Mouse (Mus musculus): Measurements from ENCODE around the gene 2200002J24Rik. TPM values are rescaled to one million over a fixed set of nuclear protein-coding genes. Genes with fewer than 3 reads are reported as not detected.
A peak's percentile ranks its signal among the peaks of the same experiment; 100 is the strongest.

The 2200002J24Rik gene
- not detected for total RNA-seq (2021)
- long read RNA-seq, experiment 1, result 0 reads
- long read RNA-seq, experiment 2, result 0 reads

GRCm38 (mm10) chr7:30698589-30698988, at the start of gene 2200002J24Rik:
Gene 2200002J24Rik (plus strand): TSS chr7:30698926.
- no peak for DNase-seq (ENCODE audit: low spot score in 2 of 2)

GRCm38 (mm10) chr7:30649591-30650540, 48.9 kb upstream of the 2200002J24Rik start, which contains the start of gene Rbm42:
Gene Rbm42 (minus strand): TSS chr7:30650317.
- DNase-seq (ENCODE audit: low spot score in 2 of 2), result peak; percentile 97 to 99

GRCm38 (mm10) chr7:30664529-30665200, 34.1 kb upstream of the 2200002J24Rik start, which contains the start of gene Haus5:
Gene Haus5 (minus strand): TSS chr7:30664994.
- DNase-seq (ENCODE audit: low spot score in 2 of 2), result peak; percentile 88 to 94

GRCm38 (mm10) chr7:30665321-30665720, 33.4 kb upstream of the 2200002J24Rik start:
- peak in 1 of 2 experiments; percentile 12 for DNase-seq (ENCODE audit: low spot score in 2 of 2)

GRCm38 (mm10) chr7:30669229-30669628, 29.5 kb upstream of the 2200002J24Rik start:
- DNase-seq (ENCODE audit: low spot score in 2 of 2), result no peak

- no peak for DNase-seq (ENCODE audit: low spot score in 2 of 2)
These were observed 27.2 kb upstream of the 2200002J24Rik start, which contains the start of gene Pmis2 for GRCm38 (mm10) chr7:30671480-30671879. Gene Pmis2 (minus strand): TSS chr7:30671605.

- peak in 1 of 2 experiments; percentile 25 for DNase-seq (ENCODE audit: low spot score in 2 of 2)
These were observed 20.3 kb upstream of the 2200002J24Rik start for GRCm38 (mm10) chr7:30678263-30678975.

GRCm38 (mm10) chr7:30681897-30682296, 16.8 kb upstream of the 2200002J24Rik start:
- DNase-seq (ENCODE audit: low spot score in 2 of 2), result no peak

GRCm38 (mm10) chr7:30683425-30683824, 15.3 kb upstream of the 2200002J24Rik start:
- DNase-seq (ENCODE audit: low spot score in 2 of 2), result no peak

- no peak for DNase-seq (ENCODE audit: low spot score in 2 of 2)
These were observed 10.4 kb upstream of the 2200002J24Rik start for GRCm38 (mm10) chr7:30688325-30688724.

GRCm38 (mm10) chr7:30698101-30698500, 625 bp upstream of the 2200002J24Rik start:
- DNase-seq (ENCODE audit: low spot score in 2 of 2), result no peak

- no peak for DNase-seq (ENCODE audit: low spot score in 2 of 2)
These were observed 7.6 kb downstream of the 2200002J24Rik start for GRCm38 (mm10) chr7:30706214-30706882.

- no peak for DNase-seq (ENCODE audit: low spot score in 2 of 2)
These were observed 8.7 kb downstream of the 2200002J24Rik start for GRCm38 (mm10) chr7:30707441-30707840.

- DNase-seq (ENCODE audit: low spot score in 2 of 2), result no peak
These were observed 13.2 kb downstream of the 2200002J24Rik start, which contains the start of gene Atp4a for GRCm38 (mm10) chr7:30711942-30712341. Gene Atp4a (plus strand): TSS chr7:30712209.

GRCm38 (mm10) chr7:30717006-30717715, 18.4 kb downstream of the 2200002J24Rik start:
- DNase-seq (ENCODE audit: low spot score in 2 of 2), result peak; percentile 43 to 60

- no peak for DNase-seq (ENCODE audit: low spot score in 2 of 2)
These were observed 19.0 kb downstream of the 2200002J24Rik start for GRCm38 (mm10) chr7:30717716-30718046.

- no peak for DNase-seq (ENCODE audit: low spot score in 2 of 2)
These were observed 20.9 kb downstream of the 2200002J24Rik start for GRCm38 (mm10) chr7:30719669-30720068.

GRCm38 (mm10) chr7:30721286-30721685, 22.6 kb downstream of the 2200002J24Rik start:
- no peak for DNase-seq (ENCODE audit: low spot score in 2 of 2)

- DNase-seq (ENCODE audit: low spot score in 2 of 2), result no peak
These were observed 24.7 kb downstream of the 2200002J24Rik start for GRCm38 (mm10) chr7:30723274-30723953.

Data from layer of hippocampus, postnatal 14 days (tissue).